8 mouse cellular contexts compared by ENCODE assay signal in the genomic region with DNA sequence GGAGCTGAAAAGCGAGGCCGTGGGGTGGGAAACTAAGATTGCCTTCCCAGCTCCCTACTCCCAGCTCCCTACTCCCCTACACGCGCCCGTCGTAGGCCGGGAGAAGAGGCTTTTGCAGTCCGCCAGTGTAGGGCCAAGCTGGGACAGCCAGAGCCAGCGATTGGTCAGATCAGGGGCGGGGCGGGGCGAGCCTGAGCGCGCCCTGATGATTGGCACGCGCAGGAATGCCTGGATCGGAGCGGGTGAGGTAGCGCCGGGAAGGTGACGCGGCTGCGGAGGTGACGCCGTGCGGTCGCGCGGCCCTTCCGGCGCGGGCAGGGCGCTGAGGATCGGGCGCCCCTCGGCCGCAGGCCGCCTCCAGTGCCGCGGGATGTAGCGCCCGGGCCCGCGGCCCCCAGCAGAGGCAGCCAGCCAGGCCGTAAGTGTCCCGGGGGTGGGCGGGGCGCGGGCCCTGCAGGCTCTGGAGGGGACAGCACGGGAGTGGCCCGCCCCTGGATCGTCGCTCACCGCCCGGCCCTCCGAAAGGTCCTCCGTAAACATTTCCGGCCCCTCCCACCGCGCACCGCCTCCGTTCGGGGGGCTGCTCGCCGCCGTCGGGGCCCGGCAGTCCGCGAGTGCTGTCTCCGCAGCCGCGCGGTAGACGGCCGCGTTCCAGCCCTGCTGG. TPM values are rescaled to one million over a fixed set of nuclear protein-coding genes. Genes with fewer than 3 reads are reported as not detected.
DNase-seq lines count a peak whose midpoint lies in the region; ATAC-seq lines count a peak whose summit lies in the region.

A gene (plus strand): TSS at position 211 of the 664 bp plus-strand sequence.

- H3K36me3 ChIP-seq in heart, embryonic 13.5 days: peaks cover 25% of the 10 kb centered on the region
- peaks cover 27% of the 10 kb centered on the region for H3K36me3 ChIP-seq in liver, embryonic 12.5 days
- H3K36me3 ChIP-seq in stomach, embryonic 15.5 days: peaks cover 9% of the 10 kb centered on the region

- no peaks in the 10 kb centered on the region for H3K27me3 ChIP-seq in heart, embryonic 13.5 days (replicated peaks)
- H3K27me3 ChIP-seq in liver, embryonic 12.5 days (replicated peaks): no peaks in the 10 kb centered on the region
- H3K27me3 ChIP-seq in stomach, embryonic 15.5 days (replicated peaks): no peaks in the 10 kb centered on the region

- under 1% methylated on average over 74 of the region's 77 CpGs for WGBS in heart, embryonic 13.5 days
- WGBS in liver, embryonic 12.5 days (ENCODE audit: insufficient replicate concordance): under 1% methylated on average over 51 of the region's 77 CpGs
- WGBS in stomach, embryonic 15.5 days: under 1% methylated on average over 70 of the region's 77 CpGs

- peak within 1 kb of the TSS; percentile 96 for H3K9ac ChIP-seq in heart, embryonic 13.5 days
- peak within 1 kb of the TSS; percentile 94 for H3K9ac ChIP-seq in liver, embryonic 12.5 days
- peak within 1 kb of the TSS; percentile 64 for H3K9ac ChIP-seq in stomach, embryonic 15.5 days

- peak within 1 kb of the TSS; percentile 92 for H3K4me3 ChIP-seq in brown adipose tissue, adult 24 weeks (ENCODE audit: insufficient read depth, low read depth, low read length)
- peak within 1 kb of the TSS; percentile 94 for H3K4me3 ChIP-seq in heart, embryonic 13.5 days
- peak within 1 kb of the TSS; percentile 93 for H3K4me3 ChIP-seq in liver, embryonic 12.5 days
- H3K4me3 ChIP-seq in stomach, embryonic 15.5 days (replicated peaks): peak within 1 kb of the TSS; percentile 80

- DNase-seq in CD4-positive, CD25-positive, alpha-beta regulatory T cell, adult 2 months (ENCODE audit: low read depth, low spot score): peak; percentile 95
- peak; percentile 54 for DNase-seq in fat pad, adult 2 months (ENCODE audit: extremely low read depth, low read depth, low spot score)
- peak; percentile 98 for DNase-seq in kidney, postnatal 10 days
- DNase-seq in natural killer cell, adult 2 months (ENCODE audit: low spot score in 2 of 2): peak; percentile 89 to 90

- H3K27ac ChIP-seq in brown adipose tissue, adult 24 weeks (replicated peaks; ENCODE audit: low read depth, low read length): peak within 1 kb of the TSS; percentile 78
- H3K27ac ChIP-seq in heart, embryonic 13.5 days (replicated peaks): peak within 1 kb of the TSS; percentile 96
- H3K27ac ChIP-seq in liver, embryonic 12.5 days: peak within 1 kb of the TSS; percentile 97
- peak within 1 kb of the TSS; percentile 94 for H3K27ac ChIP-seq in stomach, embryonic 15.5 days

- H3K4me2 ChIP-seq in heart, embryonic 13.5 days: peak within 1 kb of the TSS; percentile 85
- peak within 1 kb of the TSS; percentile 74 for H3K4me2 ChIP-seq in liver, embryonic 12.5 days
- H3K4me2 ChIP-seq in stomach, embryonic 15.5 days: peak within 1 kb of the TSS; percentile 70

- H3K4me1 ChIP-seq in brown adipose tissue, adult 24 weeks (ENCODE audit: control insufficient read depth, insufficient read depth, insufficient read length, low read length): peaks cover 24% of the 10 kb centered on the region
- peaks cover 53% of the 10 kb centered on the region for H3K4me1 ChIP-seq in heart, embryonic 13.5 days
- H3K4me1 ChIP-seq in liver, embryonic 12.5 days: peaks cover 52% of the 10 kb centered on the region
- peaks cover 43% of the 10 kb centered on the region for H3K4me1 ChIP-seq in stomach, embryonic 15.5 days

- peak; percentile 98 for ATAC-seq in heart, embryonic 13.5 days (ENCODE audit: extremely low read depth, insufficient number of reproducible peaks, low FRiP score, low TSS enrichment)
- ATAC-seq in liver, embryonic 12.5 days: peak; percentile 98
- ATAC-seq in stomach, embryonic 15.5 days (ENCODE audit: insufficient read depth, low FRiP score, low read depth): peak; percentile 99

- no peaks in the 10 kb centered on the region; the same call in 1 of the 2 replicates for H3K9me3 ChIP-seq in heart, embryonic 13.5 days
- H3K9me3 ChIP-seq in liver, embryonic 12.5 days (replicated peaks): no peaks in the 10 kb centered on the region
- H3K9me3 ChIP-seq in stomach, embryonic 15.5 days: no peaks in the 10 kb centered on the region

RNA-seq across cellular contexts. Expression of the gene that starts here (rescaled TPM):
- 94.9 and 119 TPM in 2 replicates for polyA plus RNA-seq in brown adipose tissue, adult 24 weeks (2012; ENCODE audit: insufficient read depth, insufficient read length, missing spikeins)
- 133 and 134 TPM in 2 replicates for polyA plus RNA-seq in heart, embryonic 13.5 days (2015; fragmentation: Nextera tagmentation; extraction: Ambion mirVana)
- 113 and 114 TPM in 2 replicates for polyA plus RNA-seq in liver, embryonic 12.5 days (2016; fragmentation: Nextera tagmentation; extraction: Ambion mirVana)
- 82.5 and 93.6 TPM in 2 replicates for polyA plus RNA-seq in stomach, embryonic 15.5 days (2015; fragmentation: Nextera tagmentation; extraction: Ambion mirVana)

Comparison
In these comparisons a context has a peak if more than half of its experiments do, and no peak if none do; other contexts are left out.
1. Peak in every context shown above with its lines: DNase-seq, ATAC-seq, H3K4me3 ChIP-seq and H3K27ac ChIP-seq.